Mouse (Mus musculus): ENCODE data around the gene Omg. TPM values are rescaled to one million over a fixed set of nuclear protein-coding genes. Genes with fewer than 3 reads are reported as not detected.

The Omg gene
- under 1 TPM; 0.39 to 0.60 TPM for total RNA-seq (2023)

GRCm38 (mm10) chr11:79503845-79504244, at the start of gene Omg:
TSS of gene Omg (minus strand) at chr11:79504084.

GRCm38 (mm10) chr11:79530333-79530761, 26.5 kb upstream of the Omg start, which contains the start of the genes Evi2 and Evi2a:
TSS of gene Evi2 (minus strand) at chr11:79530589.
TSS of gene Evi2a (minus strand) at chr11:79530609.

DNA sequence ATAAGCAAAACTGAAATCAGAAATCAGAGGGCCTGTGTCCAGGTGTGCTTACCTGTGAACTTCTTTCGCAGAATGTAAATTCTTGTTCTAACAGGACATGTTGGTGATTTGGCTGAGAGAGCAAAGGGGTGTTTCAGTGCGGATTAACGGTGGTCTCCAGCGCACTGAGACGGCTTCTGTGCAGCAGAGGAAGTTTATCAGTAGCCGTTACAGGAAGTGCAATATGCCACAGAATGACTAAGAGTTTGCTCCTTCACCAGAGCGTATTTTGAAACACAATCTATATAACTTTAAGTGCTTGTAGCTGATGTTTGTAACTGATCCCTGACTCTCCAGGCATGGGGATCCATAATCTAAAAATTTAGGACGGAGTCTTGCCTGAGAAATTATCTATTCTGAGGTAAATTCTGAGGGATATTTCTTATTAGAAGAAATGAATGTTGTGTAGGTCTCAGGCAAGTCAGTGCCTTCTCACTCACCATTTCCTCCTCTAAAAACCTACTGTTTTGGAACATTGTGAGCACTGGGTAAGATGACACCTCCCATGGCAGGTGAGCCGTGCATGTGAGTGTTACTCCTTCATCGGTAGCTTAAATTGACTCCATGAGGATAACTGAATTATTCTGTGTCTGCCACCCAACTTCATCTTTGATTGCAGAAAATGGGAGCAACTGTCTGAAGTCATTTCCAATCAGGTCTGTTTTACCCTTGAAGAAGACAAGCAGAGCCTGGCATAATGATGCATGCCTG, 19.9 kb upstream of the Omg start, which contains the start of gene Evi2b:
Gene Evi2b, minus strand, starts transcription at position 203 of the 750 bp plus-strand sequence.

Other genes with a start within 250 kb of the Omg start
- 100 to 1,000 TPM; 188 TPM for gene Wsb1, start 249.4 kb downstream of the Omg start, total RNA-seq (2023)
- gene Gm9964, start 207.2 kb downstream of the Omg start, total RNA-seq (2023) = 1 to 10 TPM; 1.5 to 2.6 TPM
- 10 to 100 TPM; 22.4 to 24.2 TPM for gene Nf1, start 164.4 kb downstream of the Omg start, total RNA-seq (2023)
- gene Evi2b, start 19.7 kb upstream of the Omg start, total RNA-seq (2023) = 100 to 1,000 TPM; 446 TPM
- gene Evi2, start 26.5 kb upstream of the Omg start, total RNA-seq (2023) = 10 to 100 TPM; 20.8 to 24.1 TPM
- 100 to 1,000 TPM in 1 of 2 experiments, 10 to 100 TPM in 1; 96.2 to 103 TPM for gene Evi2a, start 26.5 kb upstream of the Omg start, total RNA-seq (2023)
- gene Rab11fip4, start 87.1 kb upstream of the Omg start, total RNA-seq (2023) = 10 to 100 TPM; 26.0 to 29.1 TPM

All from neutrophil, adult 83 days (primary cell).